24 mouse cellular contexts compared by ENCODE assay signal in the genomic region with DNA sequence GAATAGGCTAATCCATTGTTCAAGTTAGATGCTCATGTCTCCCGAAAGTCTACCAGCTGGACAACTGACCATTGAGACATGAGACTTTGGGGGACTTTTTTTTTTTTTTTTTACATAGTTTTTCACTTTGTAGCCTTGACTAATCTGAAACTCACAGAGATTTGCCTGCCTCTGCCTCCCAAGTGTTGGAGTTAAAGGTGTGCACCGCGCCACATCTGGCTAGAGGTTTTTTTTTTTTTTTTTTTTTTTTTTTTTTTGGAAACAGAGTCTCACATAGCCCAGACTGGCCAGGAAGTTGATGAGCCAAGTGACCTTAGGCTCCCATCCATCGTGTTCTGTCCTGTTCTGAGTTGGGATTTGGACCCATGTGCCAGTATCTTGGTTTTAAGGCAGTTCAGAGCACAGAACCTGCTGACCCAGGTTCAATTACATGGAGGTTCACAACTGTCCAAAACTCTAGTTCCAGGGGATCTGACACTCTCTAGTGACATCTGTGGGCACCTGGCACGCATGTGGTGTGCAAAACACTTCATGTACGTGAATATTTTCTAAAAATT.
"Had no signal": no experiment of that assay in that cellular context is flagged by ENCODE, and none has a peak within 500 bp of the region (broad histone marks: within the 10 kb centered on the region; RNA-seq: fewer than 3 reads in every experiment).

No protein-coding gene starts in this region.

- H3K27ac ChIP-seq: gastrocnemius, adult 2 months; heart, embryonic 10.5 days; hindbrain, embryonic 13.5 days; hindbrain, embryonic 15.5 days; hindbrain, postnatal 0 days; kidney, embryonic 15.5 days; kidney, postnatal 0 days; limb, embryonic 10.5 days; limb, embryonic 12.5 days; liver, embryonic 12.5 days had no signal

- H3K27me3 ChIP-seq: heart, embryonic 12.5 days; hindbrain, embryonic 13.5 days; hindbrain, embryonic 15.5 days; kidney, embryonic 15.5 days; limb, embryonic 12.5 days; liver, embryonic 12.5 days had no signal

- ATAC-seq: hindbrain, postnatal 0 days; intestine, embryonic 16.5 days; liver, embryonic 12.5 days had no signal

- H3K4me3 ChIP-seq: gastrocnemius, adult 2 months; heart, embryonic 10.5 days; heart, embryonic 12.5 days; hindbrain, embryonic 13.5 days; hindbrain, embryonic 15.5 days; kidney, embryonic 15.5 days; limb, embryonic 10.5 days; limb, embryonic 12.5 days; liver, embryonic 12.5 days had no signal

- H3K4me1 ChIP-seq: hindbrain, embryonic 15.5 days had no signal

- DNase-seq: gastrocnemius, adult 2 months; gastrocnemius, postnatal 10 days; gastrocnemius, postnatal 25 days; heart, adult 18-20 months; heart, postnatal 10 days; kidney, adult 11 months; kidney, adult 2 months; kidney, adult 9 months; kidney, postnatal 14 days; kidney, postnatal 36 days; layer of hippocampus, adult 9-11 months; layer of hippocampus, postnatal 36 days; liver had no signal

- H3K9me3 ChIP-seq: hindbrain, embryonic 15.5 days had no signal

- H3K4me2 ChIP-seq: heart, embryonic 12.5 days; hindbrain, embryonic 13.5 days; hindbrain, embryonic 15.5 days; kidney, embryonic 15.5 days; limb, embryonic 12.5 days; liver, embryonic 12.5 days had no signal

- H3K9ac ChIP-seq: heart, embryonic 12.5 days; hindbrain, embryonic 13.5 days; hindbrain, embryonic 15.5 days; kidney, embryonic 15.5 days; limb, embryonic 12.5 days; liver, embryonic 12.5 days had no signal
